Mouse (Mus musculus): ENCODE results near the gene E030018B13Rik.
A peak's percentile ranks its signal among the peaks of the same experiment; 100 is the strongest.

E030018B13Rik gene

DNA sequence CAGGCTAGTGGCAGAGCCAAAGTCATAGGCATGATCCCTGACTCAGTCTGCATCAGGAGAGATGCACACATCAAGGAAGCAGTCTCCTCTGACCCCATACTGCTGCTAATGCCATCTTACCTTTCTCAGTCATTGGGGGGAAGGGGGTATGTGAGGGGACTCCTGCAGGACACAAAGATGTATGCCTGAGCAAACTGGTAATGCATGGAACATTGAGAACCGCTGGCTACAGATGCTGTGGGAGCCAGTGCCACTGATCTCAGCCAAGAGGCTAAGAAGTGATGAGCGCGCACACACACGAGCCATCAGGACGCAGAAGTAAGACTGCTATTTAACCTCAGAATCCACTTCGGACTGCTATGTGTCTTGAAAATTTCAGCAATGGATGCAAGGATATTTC, 18.5 kb upstream of the E030018B13Rik start:
- DNase-seq: no peak

DNA sequence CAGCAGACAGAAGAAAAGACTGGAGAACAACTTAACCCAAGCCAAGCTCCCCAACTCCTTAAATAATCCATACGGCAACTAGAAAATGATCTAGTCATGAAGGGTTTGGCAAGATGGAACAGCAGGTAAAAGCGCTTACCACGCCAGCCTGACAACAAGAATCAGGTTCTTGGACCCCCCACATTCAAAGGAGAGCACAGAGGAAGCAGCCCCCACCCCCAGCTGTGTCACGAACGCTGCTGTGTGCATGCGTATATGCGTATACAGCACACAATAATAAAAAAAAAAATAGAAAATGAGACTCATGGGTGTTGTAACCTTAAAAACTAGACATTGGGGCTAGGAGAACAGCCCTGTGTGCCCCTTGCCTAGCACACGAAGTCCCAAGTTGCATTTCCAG, 16.7 kb upstream of the E030018B13Rik start:
- no peak for DNase-seq

DNA sequence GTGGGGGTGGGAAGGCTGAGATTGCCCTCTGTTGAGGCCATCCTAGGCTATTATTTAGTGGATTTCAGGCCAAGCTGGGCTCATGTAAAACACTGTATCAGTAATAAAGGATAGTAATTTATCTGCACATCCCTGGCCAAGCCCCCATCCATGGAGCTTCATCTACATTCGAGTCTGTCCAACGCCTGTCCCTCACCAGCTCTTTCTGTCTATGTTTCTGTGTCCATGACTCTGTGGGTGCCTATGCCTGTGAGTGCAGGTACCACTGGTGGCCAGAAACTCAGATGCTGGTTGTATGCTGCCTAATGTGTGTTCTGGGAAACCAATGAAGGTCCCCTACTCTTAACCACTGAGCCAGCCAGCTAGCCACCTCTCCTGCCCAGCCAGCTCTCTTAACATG, 16.2 kb upstream of the E030018B13Rik start:
- no peak for DNase-seq

DNA sequence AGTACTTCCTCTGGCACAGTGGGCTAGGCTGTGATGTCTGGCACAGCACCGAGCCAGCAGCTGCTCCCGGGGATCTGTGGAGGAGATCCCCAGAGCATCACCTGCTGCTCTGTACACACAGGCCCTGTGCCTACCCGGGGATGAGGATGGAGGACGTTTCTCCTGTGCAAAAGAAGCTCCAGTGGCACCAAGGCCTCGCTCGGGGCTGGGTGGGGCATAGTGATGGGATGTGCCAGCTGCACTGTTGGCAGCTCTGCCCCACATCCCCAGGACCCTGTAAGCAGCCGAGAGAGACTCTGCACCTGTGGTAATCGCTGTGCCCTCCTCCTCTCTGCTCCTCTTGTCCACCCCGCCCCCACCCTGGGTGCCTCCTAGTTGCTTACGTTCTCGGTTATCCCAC, 15.3 kb upstream of the E030018B13Rik start:
- peak; percentile 20 for DNase-seq

DNA sequence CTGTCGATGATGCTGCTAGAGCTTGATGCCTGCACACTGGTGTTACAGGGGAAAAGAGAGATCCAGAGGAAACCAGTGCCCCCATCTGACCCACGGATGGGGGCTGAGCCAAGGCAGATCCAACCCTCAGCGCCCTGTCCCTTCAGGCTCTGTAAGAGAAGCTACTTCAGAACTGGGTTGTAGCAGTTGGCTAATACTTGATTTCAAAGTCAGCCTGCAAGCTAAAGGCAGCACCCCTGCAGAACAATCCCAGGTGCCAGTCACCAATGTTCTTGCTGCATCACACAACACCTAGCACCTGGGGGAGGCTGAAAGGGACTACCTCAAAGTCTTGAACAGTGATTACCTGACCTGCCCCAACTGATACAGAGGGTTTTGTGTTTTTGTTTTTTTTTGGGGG, 14.7 kb upstream of the E030018B13Rik start:
- no peak for DNase-seq

DNA sequence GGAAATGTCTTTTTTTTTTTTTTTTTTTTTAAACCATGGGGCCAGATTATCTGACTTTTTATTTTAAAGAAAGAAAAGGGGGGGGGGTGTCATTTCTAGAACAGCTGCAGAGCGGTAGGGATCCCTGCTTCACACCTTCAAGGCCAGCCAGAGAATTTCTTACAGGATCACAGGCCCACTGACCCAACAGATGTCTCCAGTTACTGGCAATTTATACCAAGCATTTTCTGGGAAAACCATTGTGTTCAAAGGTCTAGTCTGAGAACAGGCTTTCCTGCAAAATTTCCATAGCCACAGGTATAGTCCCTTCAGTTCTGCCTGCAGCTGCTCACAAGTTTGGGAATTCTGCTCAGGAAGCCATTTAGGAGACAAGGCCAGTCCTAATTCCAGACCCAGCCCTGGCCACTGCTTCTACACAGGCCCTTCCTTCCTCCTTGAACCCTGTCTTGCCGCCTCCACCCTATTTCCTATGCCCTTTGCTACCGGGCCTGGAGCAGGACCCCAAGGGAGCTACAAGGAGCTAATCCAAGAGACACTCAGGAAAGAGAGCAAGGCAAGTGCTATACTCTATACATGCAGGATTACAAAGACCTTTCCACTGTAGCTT, 13.9 kb upstream of the E030018B13Rik start:
- DNase-seq: no peak

DNA sequence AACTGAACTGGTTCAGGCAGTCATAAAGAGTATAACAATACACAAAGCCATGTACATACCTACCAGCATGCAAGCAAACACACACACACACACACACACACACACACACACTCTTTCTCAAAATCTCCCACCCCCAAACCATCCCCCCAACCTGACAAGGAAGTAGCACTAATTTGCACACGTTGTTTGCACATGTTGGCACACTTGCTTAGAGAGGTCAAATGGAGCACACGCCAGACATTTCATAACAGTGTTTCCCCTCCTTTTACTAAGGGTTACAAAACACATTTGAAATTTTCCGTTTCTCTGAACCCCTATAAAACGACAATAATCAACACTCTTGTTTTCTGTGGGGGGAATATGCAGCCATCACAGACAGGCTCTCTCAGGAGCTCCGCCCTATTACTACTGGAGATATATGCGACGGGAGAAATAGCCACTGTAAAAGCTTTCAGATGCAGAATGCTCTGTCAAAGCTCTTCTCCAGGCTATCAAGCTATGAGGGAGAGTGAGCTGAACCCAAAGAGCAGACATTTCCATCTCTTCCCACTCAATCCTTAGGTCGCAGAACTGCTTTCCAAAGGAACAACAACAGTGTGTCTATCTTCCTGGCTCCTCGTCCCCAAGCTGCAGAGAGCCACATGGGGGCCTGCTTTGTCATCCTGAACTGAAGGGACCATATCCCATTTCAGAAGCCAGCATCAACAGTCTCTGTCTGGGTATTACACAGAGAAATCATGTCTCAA, 12.8 kb upstream of the E030018B13Rik start:
- no peak for DNase-seq

DNA sequence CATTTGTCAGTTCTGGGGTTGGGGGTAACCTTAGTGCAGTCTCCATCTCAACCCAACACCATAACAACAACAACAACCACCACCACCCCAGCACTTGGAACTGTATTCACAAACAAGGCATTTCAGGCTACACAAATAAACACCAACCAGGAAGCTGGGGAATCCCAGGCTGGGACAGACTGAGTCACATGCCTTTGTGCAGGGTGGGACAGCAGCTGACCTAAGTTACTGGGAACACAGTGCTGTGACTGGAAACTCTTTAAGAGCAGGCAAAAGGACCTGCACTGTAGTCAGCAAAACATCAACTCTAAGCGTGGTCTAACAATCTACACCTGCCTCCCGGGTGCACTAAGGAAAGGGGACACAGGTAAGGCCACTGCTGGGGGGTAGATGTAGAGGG, 11.5 kb upstream of the E030018B13Rik start:
- DNase-seq: no peak

DNA sequence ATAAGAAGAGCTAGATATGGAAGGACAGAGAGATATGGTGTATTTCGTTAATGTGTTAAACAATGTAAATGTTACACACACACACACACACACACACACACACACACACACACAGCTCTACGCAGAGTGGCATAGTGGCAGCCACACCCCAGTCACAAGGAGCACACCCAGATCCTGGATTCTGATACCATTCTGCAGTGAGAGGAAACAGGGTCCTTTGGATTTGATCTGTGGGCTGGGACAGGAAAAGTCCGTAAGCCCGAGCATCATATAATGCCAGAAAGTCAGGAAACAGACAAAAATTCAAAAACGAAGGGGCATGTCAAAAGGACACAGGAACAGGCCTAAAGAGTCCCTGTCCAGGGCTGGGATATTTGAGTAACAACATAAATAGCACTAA, 11.0 kb upstream of the E030018B13Rik start:
- no peak for DNase-seq

DNA sequence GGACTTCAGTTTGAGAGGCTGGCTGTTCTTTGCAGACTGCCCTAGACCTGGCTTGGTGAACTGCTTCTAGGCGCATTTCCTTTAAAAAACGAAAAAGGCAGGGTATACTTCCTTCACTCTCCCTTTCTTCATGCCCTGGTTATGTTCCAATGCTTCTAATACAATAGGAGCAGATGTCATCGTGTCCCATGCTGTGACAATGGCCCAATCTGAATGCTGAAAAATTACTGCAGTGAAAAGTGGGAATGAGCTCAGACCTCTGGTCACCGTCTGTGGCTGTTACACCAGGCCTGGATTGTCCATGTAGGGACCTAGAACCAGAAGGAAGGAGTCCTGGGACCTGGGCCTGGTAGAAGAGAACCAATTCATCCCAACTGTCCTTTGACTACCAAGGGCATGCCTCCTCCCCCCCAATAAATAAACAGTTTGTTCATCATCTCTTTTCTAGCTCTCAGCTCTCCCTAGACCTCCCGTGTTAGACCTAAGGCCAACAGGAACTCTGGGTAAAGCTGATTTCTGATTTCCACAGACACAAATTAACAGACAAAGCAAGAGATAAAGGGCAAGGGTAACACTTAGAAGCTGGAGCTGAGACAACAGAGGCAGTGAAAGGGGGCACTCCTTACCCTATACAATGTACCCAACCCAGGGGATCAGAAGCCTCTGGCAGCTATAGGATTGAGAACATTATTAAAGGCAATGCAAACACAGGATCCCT, 8.7 kb upstream of the E030018B13Rik start:
- DNase-seq: no peak

DNA sequence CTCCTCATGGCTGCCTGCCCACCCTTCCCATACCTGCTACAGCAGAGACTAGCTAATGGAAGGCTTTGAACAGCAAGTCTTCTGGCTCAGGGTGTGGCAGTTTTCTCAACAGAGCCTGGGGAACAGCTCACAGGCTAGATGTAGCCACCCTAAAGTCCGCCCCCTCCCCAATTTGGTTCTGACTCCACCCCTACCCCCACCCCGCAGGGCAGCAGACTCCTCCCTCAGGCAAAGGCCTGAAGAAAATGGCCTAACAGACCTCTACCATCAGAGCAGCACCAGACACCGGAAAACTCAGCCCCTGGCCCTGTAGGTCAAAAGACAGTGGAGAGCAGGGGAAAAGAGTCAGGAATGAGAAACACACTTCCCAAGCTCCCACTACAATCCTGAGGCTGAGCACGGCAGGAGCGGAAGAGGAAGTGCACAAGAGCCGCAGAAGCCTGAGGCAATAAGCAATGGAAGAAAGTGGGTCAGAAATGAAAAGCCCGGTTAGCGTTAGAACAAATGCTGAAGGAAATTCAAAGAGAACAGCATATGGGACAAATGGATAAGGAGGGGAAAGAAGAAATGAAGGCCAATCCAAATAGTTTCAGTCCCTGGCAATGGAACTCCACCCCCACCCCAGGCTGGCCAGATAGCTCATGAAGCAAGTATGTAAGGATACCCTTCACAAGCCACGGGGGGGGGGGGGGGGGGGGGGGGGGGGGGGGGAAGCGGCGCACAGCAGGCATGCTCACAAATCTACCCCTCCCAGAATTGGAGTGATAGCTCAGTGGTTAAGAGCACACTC, 8.0 kb upstream of the E030018B13Rik start:
- no peak for DNase-seq

DNA sequence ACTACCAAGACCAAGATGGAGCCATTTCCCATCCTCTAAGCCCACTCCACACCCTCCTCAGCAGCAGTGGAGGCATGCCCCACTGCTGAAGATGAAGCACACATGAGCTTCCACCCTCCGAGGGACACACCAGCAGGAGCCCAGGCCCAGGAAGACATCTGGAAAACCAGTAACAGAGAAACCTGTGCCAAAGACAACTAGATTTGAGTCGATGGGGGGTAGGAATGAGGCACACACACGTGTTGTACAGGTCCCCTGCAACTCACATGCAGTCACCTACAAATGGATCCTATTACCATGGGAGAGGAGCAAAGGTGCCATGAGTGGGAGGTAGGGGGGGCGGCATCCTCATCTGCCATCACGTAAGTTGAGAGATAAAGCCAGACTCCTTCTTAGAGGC, 6.4 kb upstream of the E030018B13Rik start:
- DNase-seq: no peak

DNA sequence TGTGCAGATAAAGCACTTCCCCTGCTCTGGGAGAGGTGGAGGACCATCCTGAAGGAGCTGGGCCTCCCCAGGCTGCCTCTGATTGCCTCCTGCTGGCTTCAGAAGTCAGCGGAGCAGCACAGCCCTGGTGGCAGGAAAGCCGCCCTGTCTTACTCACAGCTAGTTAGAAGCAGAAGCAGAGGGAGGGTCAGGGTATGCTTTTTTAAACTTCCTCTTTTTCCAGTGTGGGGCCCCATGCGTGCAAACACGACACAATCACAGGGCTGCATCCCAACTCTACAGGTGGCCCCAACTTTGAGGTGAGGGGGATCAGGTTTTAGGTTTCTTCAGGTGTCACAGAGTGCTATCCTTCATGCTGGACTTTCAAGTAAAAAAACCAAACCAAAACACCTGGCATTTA, 5.7 kb upstream of the E030018B13Rik start:
- no peak for DNase-seq

DNA sequence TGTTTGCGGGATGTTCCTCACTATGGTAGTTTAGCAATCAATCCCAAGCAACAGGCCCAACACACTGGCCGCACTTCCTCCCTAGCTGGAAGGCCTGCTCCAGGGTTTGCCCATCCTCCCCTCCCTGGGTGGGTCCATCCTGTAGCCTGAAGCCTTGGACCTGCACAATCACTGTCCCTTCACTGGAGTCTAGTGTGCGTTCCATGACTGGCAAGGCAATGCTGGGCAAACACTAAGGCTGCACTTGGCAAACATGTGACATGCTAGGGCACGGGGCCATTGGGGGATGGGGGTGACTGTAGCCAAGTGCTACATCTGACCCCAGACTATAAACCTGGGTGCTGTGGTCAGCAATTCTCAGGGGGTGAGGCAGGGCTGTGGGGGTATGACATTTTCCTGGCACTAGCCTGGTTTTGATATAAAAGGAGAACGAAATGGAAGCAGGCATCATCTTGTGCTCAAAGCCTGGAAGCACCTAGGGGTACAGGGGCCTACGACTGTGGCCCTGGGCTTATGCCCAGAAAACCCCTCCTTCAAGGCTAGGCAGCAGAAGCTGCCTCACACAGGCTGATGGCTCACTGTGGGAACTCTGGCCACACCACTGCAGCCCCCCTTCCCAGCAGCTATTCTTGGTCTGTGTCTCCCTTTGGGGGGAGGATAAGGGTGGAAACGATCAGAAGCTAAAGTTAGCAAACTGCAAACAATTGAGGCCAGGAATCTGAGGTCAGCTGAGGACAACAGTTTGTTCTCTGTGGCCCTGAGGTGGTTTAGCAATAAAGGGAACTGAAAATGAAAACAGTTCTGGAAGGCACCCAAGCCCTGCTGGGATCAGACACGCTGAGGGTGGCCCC, 5.0 kb upstream of the E030018B13Rik start:
- no peak for DNase-seq

DNA sequence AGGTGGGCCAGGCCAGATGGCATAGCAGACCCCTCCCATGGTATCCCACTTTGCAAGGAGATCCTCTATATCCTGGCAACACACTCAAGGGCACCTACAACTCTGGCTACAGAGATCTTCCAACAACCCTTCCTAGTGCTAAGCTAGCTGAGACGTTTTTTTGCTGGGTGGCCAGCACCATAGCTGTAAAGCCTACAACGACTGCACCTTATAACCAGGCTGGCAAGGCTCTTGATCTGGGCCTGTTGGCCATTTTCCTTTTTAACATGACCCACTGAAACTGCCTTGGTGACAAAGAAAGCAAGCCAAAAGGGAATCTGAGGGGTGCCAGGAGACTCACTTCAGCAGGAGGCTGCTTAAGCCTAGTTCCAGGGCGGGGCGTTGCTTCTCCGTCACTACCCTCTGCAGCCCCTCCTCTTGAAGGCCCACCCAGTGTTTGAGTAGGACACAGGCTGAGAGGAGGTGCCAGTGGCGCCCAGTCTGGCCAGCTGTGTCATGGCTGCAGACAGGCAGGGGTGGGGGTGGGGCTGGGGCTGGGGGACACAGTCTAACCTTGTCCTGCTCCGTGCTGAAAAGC, 4.3 kb upstream of the E030018B13Rik start:
- no peak for DNase-seq

DNA sequence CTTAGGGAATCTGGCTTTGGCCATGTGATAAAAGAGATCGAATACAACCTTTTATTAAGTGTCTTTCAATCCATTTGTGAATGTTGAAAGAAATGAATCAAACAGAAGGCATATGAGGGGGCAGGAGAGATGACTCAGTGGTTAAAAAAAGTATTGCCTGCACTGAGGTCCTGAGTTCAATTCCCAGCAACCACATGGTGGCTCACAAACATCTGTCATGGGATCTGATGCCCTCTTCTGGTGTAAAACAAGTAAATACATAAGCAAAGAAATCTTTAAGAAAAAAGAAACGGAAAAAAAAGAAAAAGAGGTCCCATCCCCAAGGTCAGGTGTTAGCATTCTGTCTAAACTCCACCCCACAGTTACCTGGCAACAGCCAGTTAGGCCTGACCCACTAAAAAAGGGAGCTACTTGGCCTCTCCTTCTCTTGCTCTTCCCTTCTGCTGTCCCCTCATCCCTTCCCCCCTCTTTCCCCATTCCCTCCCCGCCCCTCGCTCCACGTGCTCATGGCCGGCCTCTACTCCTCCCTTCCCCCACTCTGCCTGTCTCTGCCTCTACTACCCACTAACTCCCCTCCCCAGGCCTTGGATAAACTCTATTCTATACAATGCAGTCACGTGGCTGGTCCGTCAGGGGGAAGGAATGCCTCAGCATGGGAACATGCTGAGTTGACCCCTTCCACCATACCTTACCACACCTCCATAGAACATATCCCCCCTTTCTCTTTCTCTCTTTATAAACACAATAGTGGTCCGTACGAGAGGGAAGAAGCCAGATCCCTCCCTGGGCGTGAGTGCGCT, 3.5 kb upstream of the E030018B13Rik start:
- DNase-seq: no peak

DNA sequence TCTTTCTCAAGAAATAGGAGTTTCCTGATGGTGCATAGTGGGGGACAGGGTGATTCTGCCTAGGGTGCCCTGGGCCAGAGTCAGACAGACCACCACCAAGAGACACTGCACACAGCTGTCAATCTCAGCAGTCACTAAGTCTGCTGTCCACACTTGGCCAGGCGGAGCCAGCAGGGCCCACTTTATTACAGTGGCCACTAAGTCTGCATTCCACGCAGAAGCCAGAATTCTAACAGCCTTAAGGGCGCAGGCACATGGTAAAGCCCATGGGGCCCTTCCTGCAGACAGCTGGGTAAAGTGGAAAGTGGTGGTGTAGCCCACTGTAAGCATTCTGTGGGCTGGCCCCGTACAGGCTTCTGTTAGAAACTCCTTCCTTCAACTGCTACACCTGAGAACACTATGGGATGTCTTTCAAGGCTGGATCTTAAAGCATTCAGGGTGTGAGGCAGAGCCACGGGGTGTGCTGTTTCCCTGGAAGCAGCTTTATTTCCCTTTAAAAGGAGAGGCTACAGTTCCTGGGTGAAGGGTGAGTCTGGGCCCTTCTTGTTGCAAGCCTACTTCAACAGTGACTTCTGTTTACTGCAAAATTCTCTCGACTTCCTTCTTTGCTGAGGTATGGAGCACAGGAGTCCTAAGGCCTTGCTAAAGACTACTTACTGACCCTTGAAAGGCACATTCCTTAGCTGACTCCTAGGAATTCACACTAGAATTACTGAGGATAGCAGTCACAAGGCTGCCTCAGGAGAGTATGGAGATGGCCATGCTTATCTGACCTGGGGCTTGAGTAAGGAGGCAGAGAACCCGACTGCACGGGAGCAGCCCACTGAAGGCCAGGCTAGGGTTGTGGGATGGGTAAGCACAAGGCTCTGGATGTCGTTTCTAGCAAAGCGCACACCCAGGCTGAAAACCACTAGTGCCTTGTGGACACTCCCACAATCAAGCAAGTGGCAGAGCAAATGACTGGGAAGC, 2.6 kb upstream of the E030018B13Rik start:
- DNase-seq: no peak

DNA sequence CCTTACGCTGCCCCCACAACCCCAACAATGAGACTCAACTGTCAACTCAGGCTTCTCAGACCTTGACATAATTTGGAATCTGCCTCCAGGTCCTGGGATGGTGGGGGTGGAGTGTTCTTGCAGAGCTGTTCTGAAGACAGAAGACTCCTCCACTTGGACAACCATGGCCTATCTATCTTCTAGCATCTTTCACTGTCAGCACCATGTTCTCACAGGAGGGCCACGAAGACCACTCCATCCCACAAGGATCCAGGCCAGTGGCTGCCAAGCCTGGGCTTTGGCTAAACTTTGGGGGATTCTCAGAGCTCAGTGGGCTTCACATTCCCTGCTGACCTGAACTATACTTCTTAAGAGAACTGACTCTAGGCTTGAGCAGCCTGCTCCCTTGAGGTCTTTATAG, 1.8 kb upstream of the E030018B13Rik start:
- DNase-seq: no peak

DNA sequence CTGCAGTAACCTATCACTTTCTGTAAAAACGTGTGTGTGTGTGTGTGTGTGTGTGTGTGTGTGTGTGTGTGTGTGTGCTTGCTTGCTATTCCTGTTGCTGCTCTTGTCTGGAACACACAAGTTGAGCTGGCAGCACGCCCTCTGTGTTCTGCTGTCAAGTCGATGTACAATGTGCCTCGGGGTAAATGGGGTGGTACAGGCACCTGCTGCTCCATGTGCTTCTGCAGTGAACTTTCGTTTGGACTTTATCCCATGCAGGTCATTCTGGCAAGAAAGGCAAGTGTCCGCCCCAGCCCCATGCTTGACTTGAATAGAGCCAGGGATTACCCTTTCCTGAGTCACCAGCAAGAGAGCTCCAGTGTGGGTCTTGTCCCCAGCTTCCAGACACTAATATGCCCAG, 1.0 kb downstream of the E030018B13Rik start:
- DNase-seq: peak; percentile 59

Measured in right cerebral cortex, postnatal 4 days (tissue).